Mouse (Mus musculus): ENCODE results near the gene Ssbp2. TPM values are rescaled to one million over a fixed set of nuclear protein-coding genes. Genes with fewer than 3 reads are reported as not detected.

Ssbp2 gene
- polyA plus RNA-seq, 1 experiment from 2014 or later, result 204 TPM

DNA sequence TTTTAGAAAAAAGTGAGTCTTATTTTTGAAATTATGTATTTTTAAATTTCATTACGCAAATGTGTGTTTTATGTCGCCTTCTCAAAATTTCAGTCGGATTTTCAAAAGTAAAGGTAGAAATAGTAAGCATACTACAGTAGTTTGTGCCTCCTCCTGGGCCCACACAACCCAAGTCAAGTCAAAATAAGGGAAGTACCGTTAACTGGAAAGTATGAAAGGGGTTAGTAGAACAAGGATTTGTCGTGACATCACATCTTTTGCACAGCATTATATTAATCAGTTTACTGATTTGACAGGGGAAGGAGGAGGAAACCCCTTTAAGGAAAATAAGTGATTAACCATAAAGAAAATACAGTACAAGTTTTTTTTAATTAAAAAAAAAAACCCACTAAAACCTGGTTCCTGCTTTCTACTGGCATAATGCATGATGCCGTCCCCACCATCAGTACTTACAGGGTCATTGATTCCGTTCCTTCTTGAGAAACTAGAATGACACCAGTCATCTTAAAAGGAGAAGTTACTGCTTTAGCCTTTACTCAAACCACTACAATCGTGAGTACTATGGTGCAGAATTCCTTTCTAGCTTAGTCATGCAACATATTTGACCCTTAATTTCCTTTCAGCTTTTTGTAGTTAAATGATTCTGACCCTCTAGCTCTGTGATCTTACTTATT is 220.8 kb downstream of the Ssbp2 start:
- H3K9me3 ChIP-seq (ENCODE audit: control insufficient read depth, low read length), result no peaks in the 10 kb centered on the region
- H3K4me3 ChIP-seq (replicated peaks; ENCODE audit: low read length), result no peak overlapping the region
- no peaks in the 10 kb centered on the region for H3K4me1 ChIP-seq (replicated peaks; ENCODE audit: control insufficient read depth, insufficient read depth, low read length)
- H3K4me2 ChIP-seq (replicated peaks), result no peak overlapping the region
- no peak overlapping the region for H3K9ac ChIP-seq
- 94% methylated on average over 8 of the region's 8 CpGs for WGBS
- peaks cover 13% of the 10 kb centered on the region for H3K36me3 ChIP-seq (replicated peaks; ENCODE audit: control insufficient read depth, insufficient read depth)
- H3K27ac ChIP-seq, result no peak overlapping the region
- no peak for DNase-seq (ENCODE audit: low spot score)
- no peak for ATAC-seq (ENCODE audit: low FRiP score)
- H3K27me3 ChIP-seq (ENCODE audit: control insufficient read depth, insufficient read depth, low read length), result no peaks in the 10 kb centered on the region

- H3K9ac ChIP-seq, result no peak overlapping the region
- no peaks in the 10 kb centered on the region for H3K4me1 ChIP-seq (replicated peaks; ENCODE audit: control insufficient read depth, insufficient read depth, low read length)
- H3K27me3 ChIP-seq (ENCODE audit: control insufficient read depth, insufficient read depth, low read length), result no peaks in the 10 kb centered on the region
- no peak overlapping the region for H3K27ac ChIP-seq
- H3K4me2 ChIP-seq (replicated peaks), result no peak overlapping the region
- 96% methylated on average over 3 of the region's 3 CpGs for WGBS
- no peak for DNase-seq (ENCODE audit: low spot score)
- no peak overlapping the region for H3K4me3 ChIP-seq (replicated peaks; ENCODE audit: low read length)
- H3K9me3 ChIP-seq (ENCODE audit: control insufficient read depth, low read length), result no peaks in the 10 kb centered on the region
- no peak for ATAC-seq (ENCODE audit: low FRiP score)
- H3K36me3 ChIP-seq (replicated peaks; ENCODE audit: control insufficient read depth, insufficient read depth), result peaks cover 16% of the 10 kb centered on the region
Observed at GRCm38 (mm10) chr13:91681474-91681873, 221.4 kb downstream of the Ssbp2 start.

- no peaks in the 10 kb centered on the region for H3K9me3 ChIP-seq (ENCODE audit: control insufficient read depth, low read length)
- H3K36me3 ChIP-seq (replicated peaks; ENCODE audit: control insufficient read depth, insufficient read depth), result peaks cover 36% of the 10 kb centered on the region
- no peak overlapping the region for H3K4me3 ChIP-seq (replicated peaks; ENCODE audit: low read length)
- no peak overlapping the region for H3K4me2 ChIP-seq (replicated peaks)
- no peak for DNase-seq (ENCODE audit: low spot score)
- H3K4me1 ChIP-seq (replicated peaks; ENCODE audit: control insufficient read depth, insufficient read depth, low read length), result no peaks in the 10 kb centered on the region
- ATAC-seq (ENCODE audit: low FRiP score), result no peak
- H3K27ac ChIP-seq, result no peak overlapping the region
- WGBS, result 89% methylated on average over 5 of the region's 5 CpGs
- H3K9ac ChIP-seq, result no peak overlapping the region
- no peaks in the 10 kb centered on the region for H3K27me3 ChIP-seq (ENCODE audit: control insufficient read depth, insufficient read depth, low read length)
Observed at GRCm38 (mm10) chr13:91690118-91690517, 230.0 kb downstream of the Ssbp2 start.

- H3K4me3 ChIP-seq (replicated peaks; ENCODE audit: low read length), result no peak overlapping the region
- ATAC-seq (ENCODE audit: low FRiP score), result no peak
- peaks cover 24% of the 10 kb centered on the region for H3K36me3 ChIP-seq (replicated peaks; ENCODE audit: control insufficient read depth, insufficient read depth)
- H3K27me3 ChIP-seq (ENCODE audit: control insufficient read depth, insufficient read depth, low read length), result no peaks in the 10 kb centered on the region
- no peaks in the 10 kb centered on the region for H3K9me3 ChIP-seq (ENCODE audit: control insufficient read depth, low read length)
- no peak overlapping the region for H3K4me2 ChIP-seq (replicated peaks)
- no peaks in the 10 kb centered on the region for H3K4me1 ChIP-seq (replicated peaks; ENCODE audit: control insufficient read depth, insufficient read depth, low read length)
- no peak overlapping the region for H3K9ac ChIP-seq
- no peak for DNase-seq (ENCODE audit: low spot score)
- WGBS, result 61% methylated on average over 7 of the region's 7 CpGs
- H3K27ac ChIP-seq, result no peak overlapping the region
Observed at GRCm38 (mm10) chr13:91693615-91694014, 233.5 kb downstream of the Ssbp2 start.

GRCm38 (mm10) chr13:91695406-91695805 is 235.3 kb downstream of the Ssbp2 start:
- H3K27me3 ChIP-seq (ENCODE audit: control insufficient read depth, insufficient read depth, low read length), result no peaks in the 10 kb centered on the region
- DNase-seq (ENCODE audit: low spot score) (no peak), ATAC-seq (ENCODE audit: low FRiP score) (no peak)
- no peaks in the 10 kb centered on the region for H3K9me3 ChIP-seq (ENCODE audit: control insufficient read depth, low read length)
- 91% methylated on average over 2 of the region's 2 CpGs for WGBS
- H3K4me3 ChIP-seq (replicated peaks; ENCODE audit: low read length), result no peak overlapping the region
- no peak overlapping the region for H3K9ac ChIP-seq
- peaks cover 19% of the 10 kb centered on the region for H3K36me3 ChIP-seq (replicated peaks; ENCODE audit: control insufficient read depth, insufficient read depth)
- no peak overlapping the region for H3K27ac ChIP-seq
- H3K4me2 ChIP-seq (replicated peaks), result no peak overlapping the region
- H3K4me1 ChIP-seq (replicated peaks; ENCODE audit: control insufficient read depth, insufficient read depth, low read length), result no peaks in the 10 kb centered on the region

GRCm38 (mm10) chr13:91696109-91696645 is 236.1 kb downstream of the Ssbp2 start:
- Histone ChIP-seq H3K27me3 (ENCODE audit: control insufficient read depth, insufficient read depth, low read length) (no peaks in the 10 kb centered on the region), H3K4me3 (replicated peaks; ENCODE audit: low read length) (no peak overlapping the region), H3K4me1 (replicated peaks; ENCODE audit: control insufficient read depth, insufficient read depth, low read length) (no peaks in the 10 kb centered on the region), H3K9ac (no peak overlapping the region), H3K9me3 (ENCODE audit: control insufficient read depth, low read length) (no peaks in the 10 kb centered on the region), H3K4me2 (replicated peaks) (no peak overlapping the region), H3K36me3 (replicated peaks; ENCODE audit: control insufficient read depth, insufficient read depth) (peaks cover 16% of the 10 kb centered on the region), H3K27ac (no peak overlapping the region)
- no peak for ATAC-seq (ENCODE audit: low FRiP score)
- WGBS, result 84% methylated on average over 2 of the region's 2 CpGs
- DNase-seq (ENCODE audit: low spot score), result no peak

- ATAC-seq (ENCODE audit: low FRiP score), result no peak
- DNase-seq (ENCODE audit: low spot score), result peak; percentile 71
- no peak overlapping the region for H3K4me3 ChIP-seq (replicated peaks; ENCODE audit: low read length)
Observed at GRCm38 (mm10) chr13:91697011-91697410, 236.9 kb downstream of the Ssbp2 start.

DNA sequence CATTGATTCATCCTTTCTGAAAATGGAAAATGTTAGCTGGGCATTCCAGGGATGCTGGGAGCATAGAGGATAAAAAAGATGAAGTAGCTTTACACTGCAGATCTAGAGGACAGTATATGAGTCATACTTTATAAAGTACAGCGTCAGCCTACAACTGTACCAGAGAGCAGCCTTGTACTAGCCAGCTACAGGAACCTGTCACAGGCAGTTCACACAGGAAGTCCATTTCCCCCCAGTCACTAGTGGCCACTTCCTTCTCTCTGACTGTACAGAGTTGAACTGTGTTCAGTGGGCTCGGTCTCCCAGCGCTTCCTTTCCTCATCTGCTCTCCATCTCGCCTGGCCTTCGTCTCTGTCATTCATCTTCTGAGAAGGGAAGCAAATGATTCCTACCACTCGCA is 242.3 kb downstream of the Ssbp2 start:
- Histone ChIP-seq H3K9ac (no peak overlapping the region), H3K4me2 (replicated peaks) (no peak overlapping the region), H3K27ac (no peak overlapping the region), H3K9me3 (ENCODE audit: control insufficient read depth, low read length) (no peaks in the 10 kb centered on the region), H3K4me1 (replicated peaks; ENCODE audit: control insufficient read depth, insufficient read depth, low read length) (no peaks in the 10 kb centered on the region), H3K36me3 (replicated peaks; ENCODE audit: control insufficient read depth, insufficient read depth) (peaks cover 4% of the 10 kb centered on the region; the same call in 1 of the 2 replicates), H3K4me3 (replicated peaks; ENCODE audit: low read length) (no peak overlapping the region), H3K27me3 (ENCODE audit: control insufficient read depth, insufficient read depth, low read length) (no peaks in the 10 kb centered on the region)
- WGBS, result 87% methylated on average over 6 of the region's 6 CpGs
- DNase-seq (ENCODE audit: low spot score) (no peak), ATAC-seq (ENCODE audit: low FRiP score) (no peak)

More at GRCm38 (mm10) chr13:91697011-91697410, 236.9 kb downstream of the Ssbp2 start:
- Histone ChIP-seq H3K36me3 (replicated peaks; ENCODE audit: control insufficient read depth, insufficient read depth) (peaks cover 16% of the 10 kb centered on the region), H3K4me2 (replicated peaks) (no peak overlapping the region), H3K4me1 (replicated peaks; ENCODE audit: control insufficient read depth, insufficient read depth, low read length) (no peaks in the 10 kb centered on the region), H3K27me3 (ENCODE audit: control insufficient read depth, insufficient read depth, low read length) (no peaks in the 10 kb centered on the region), H3K9ac (no peak overlapping the region), H3K9me3 (ENCODE audit: control insufficient read depth, low read length) (no peaks in the 10 kb centered on the region), H3K27ac (no peak overlapping the region)
- 28% methylated on average over 3 of the region's 3 CpGs for WGBS

DNA sequence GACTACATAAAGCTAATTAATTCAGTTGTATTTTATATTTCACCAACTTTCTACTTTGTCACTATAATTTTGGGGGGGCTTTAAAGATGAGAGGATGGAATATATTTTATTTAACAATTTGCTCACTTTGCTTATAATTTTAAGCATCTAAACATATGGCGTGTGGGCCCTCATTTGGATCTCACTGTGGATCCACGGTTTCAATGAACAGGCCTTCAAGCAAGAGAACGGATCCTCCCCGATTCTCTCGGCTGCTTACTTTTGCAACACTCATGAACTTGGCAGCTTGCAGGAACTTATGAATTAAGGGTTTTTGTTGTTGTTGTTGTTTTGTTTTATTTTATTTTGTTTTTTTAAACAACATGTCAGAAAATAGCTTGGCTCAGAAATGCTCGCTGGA is 259.4 kb downstream of the Ssbp2 start:
- Histone ChIP-seq H3K9me3 (ENCODE audit: control insufficient read depth, low read length) (no peaks in the 10 kb centered on the region), H3K4me2 (replicated peaks) (no peak overlapping the region), H3K27me3 (ENCODE audit: control insufficient read depth, insufficient read depth, low read length) (no peaks in the 10 kb centered on the region), H3K4me3 (replicated peaks; ENCODE audit: low read length) (no peak overlapping the region), H3K4me1 (replicated peaks; ENCODE audit: control insufficient read depth, insufficient read depth, low read length) (no peaks in the 10 kb centered on the region), H3K27ac (no peak overlapping the region), H3K9ac (no peak overlapping the region), H3K36me3 (replicated peaks; ENCODE audit: control insufficient read depth, insufficient read depth) (no peaks in the 10 kb centered on the region)
- ATAC-seq (ENCODE audit: low FRiP score) (no peak), DNase-seq (ENCODE audit: low spot score) (no peak)
- WGBS, result 96% methylated on average over 6 of the region's 6 CpGs

All from hindbrain, embryonic 14.5 days (tissue).